Mouse (Mus musculus): ENCODE results near the gene Raet1d. TPM values are rescaled to one million over a fixed set of nuclear protein-coding genes. Genes with fewer than 3 reads are reported as not detected.
A peak's percentile ranks its signal among the peaks of the same experiment; 100 is the strongest.
"Not testable (repeated sequence)": the region's sequence is repeated elsewhere in the genome, so short reads cannot be mapped to it uniquely, and the experiment has no call there.

Gene Raet1d
- polyA plus RNA-seq, 1 experiment from 2014 or later, result 17.7 TPM

DNA sequence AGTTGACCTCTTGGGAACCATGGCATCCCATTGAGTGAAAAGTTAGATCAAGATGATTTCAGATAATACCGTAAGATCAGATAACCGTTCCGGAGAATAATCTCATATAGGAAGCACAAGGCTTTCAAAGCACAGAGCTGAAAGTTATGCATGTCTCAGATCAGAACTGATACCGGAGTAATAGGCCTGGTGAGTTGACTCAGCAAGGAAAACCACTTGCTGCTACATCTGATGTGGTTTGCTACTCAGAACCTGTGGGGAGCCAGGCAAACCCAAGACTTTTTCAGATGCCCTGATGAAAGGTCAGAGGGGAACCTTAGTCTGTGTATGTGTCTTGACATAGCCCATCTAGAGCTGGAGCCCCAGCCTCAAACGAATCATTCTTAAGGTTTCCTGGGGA is 31.3 kb downstream of the Raet1d start:
- ATAC-seq (ENCODE audit: insufficient number of reproducible peaks, insufficient read depth, low FRiP score, low TSS enrichment, low read depth); H3K4me2 ChIP-seq; H3K4me3 ChIP-seq; H3K27ac ChIP-seq; H3K36me3 ChIP-seq; H3K9ac ChIP-seq; H3K4me1 ChIP-seq; H3K9me3 ChIP-seq; H3K27me3 ChIP-seq: not testable (repeated sequence)
- 64% methylated on average over 4 of the region's 5 CpGs for WGBS

GRCm38 (mm10) chr10:22393028-22393824 is 32.9 kb downstream of the Raet1d start:
- H3K4me2 ChIP-seq, H3K36me3 ChIP-seq, H3K27me3 ChIP-seq: not testable (repeated sequence)

GRCm38 (mm10) chr10:22396680-22397079 is 36.3 kb downstream of the Raet1d start:
- not testable (repeated sequence) for H3K9me3 ChIP-seq; H3K4me3 ChIP-seq; H3K27me3 ChIP-seq; H3K4me1 ChIP-seq; H3K36me3 ChIP-seq; H3K4me2 ChIP-seq; H3K27ac ChIP-seq; ATAC-seq (ENCODE audit: insufficient number of reproducible peaks, insufficient read depth, low FRiP score, low TSS enrichment, low read depth); H3K9ac ChIP-seq
- whole genome bisulfite sequencing, result 25% methylated on average over 1 of the region's 1 CpGs

More at GRCm38 (mm10) chr10:22393028-22393824, 32.9 kb downstream of the Raet1d start:
- H3K27ac ChIP-seq, H3K4me3 ChIP-seq, H3K9ac ChIP-seq, H3K4me1 ChIP-seq, H3K9me3 ChIP-seq: not testable (repeated sequence)
- ATAC-seq (ENCODE audit: insufficient number of reproducible peaks, insufficient read depth, low FRiP score, low TSS enrichment, low read depth), result 0 out of 2 replicates have a peak, but pooled peaks have one; percentile 67
- WGBS, result no CpG with 5 or more reads among the region's 2 CpGs

GRCm38 (mm10) chr10:22402225-22402917 is 42.0 kb downstream of the Raet1d start:
- H3K4me1 ChIP-seq; H3K36me3 ChIP-seq; H3K4me2 ChIP-seq; H3K9ac ChIP-seq; H3K9me3 ChIP-seq; H3K27ac ChIP-seq; ATAC-seq (ENCODE audit: insufficient number of reproducible peaks, insufficient read depth, low FRiP score, low TSS enrichment, low read depth); H3K27me3 ChIP-seq; H3K4me3 ChIP-seq: not testable (repeated sequence)
- 7% methylated on average over 9 of the region's 11 CpGs for WGBS

- not testable (repeated sequence) for H3K27ac ChIP-seq; ATAC-seq (ENCODE audit: insufficient number of reproducible peaks, insufficient read depth, low FRiP score, low TSS enrichment, low read depth); H3K4me3 ChIP-seq
These were observed 53.5 kb downstream of the Raet1d start for GRCm38 (mm10) chr10:22413702-22414494.

More at GRCm38 (mm10) chr10:22413702-22414494, 53.5 kb downstream of the Raet1d start:
- H3K27me3 ChIP-seq, H3K36me3 ChIP-seq, H3K9me3 ChIP-seq, H3K9ac ChIP-seq, H3K4me2 ChIP-seq, H3K4me1 ChIP-seq: not testable (repeated sequence)
- WGBS, result 17% methylated on average over 2 of the region's 8 CpGs

Other genes starting within 250 kb of the Raet1d start
- gene E030030I06Rik, start 211.3 kb upstream of the Raet1d start, polyA plus RNA-seq (2015; fragmentation: Nextera tagmentation; extraction: Ambion mirVana), result 18.9 and 20.0 TPM in 2 replicates
- 5.8 and 6.6 TPM in 2 replicates for gene Raet1e, start 202.0 kb upstream of the Raet1d start, polyA plus RNA-seq (2015; fragmentation: Nextera tagmentation; extraction: Ambion mirVana)
- 0.37 and 1.3 TPM in 2 replicates for gene H60b, start 202.0 kb upstream of the Raet1d start, polyA plus RNA-seq (2015; fragmentation: Nextera tagmentation; extraction: Ambion mirVana)

Measured in embryonic facial prominence, embryonic 13.5 days (tissue).